22 mouse cellular contexts compared by ENCODE assay signal in the genomic region with DNA sequence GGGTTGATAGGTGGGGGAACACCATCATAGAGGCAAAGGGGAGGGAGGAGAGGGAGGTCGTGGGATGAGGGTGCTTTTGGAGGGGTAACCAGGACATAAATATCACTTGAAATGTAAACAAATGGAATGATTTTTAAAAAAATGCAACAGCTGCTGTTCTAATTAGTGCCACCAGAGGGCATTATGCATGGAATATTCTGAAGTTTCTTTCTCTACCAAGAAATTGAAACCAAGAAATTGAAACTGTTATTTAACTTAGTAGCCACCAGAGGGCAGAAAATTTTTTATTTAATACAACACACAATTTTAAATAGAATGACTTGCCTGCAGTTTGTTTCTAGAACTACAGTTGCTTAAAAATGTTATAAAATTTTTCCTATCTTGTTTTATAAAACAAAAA.
DNase-seq lines count a peak whose midpoint lies in the region; ATAC-seq and TF ChIP-seq lines count a peak whose summit lies in the region.
"Had no signal": no experiment of that assay in that cellular context is flagged by ENCODE, and none has a peak within 500 bp of the region (broad histone marks: within the 10 kb centered on the region; RNA-seq: fewer than 3 reads in every experiment).

No protein-coding gene starts in this region.

- WGBS in hindbrain, embryonic 11.5 days: 30% methylated on average over 1 of the region's 1 CpGs
- WGBS in hindbrain, embryonic 10.5 days: 41% methylated on average over 1 of the region's 1 CpGs
- 13% methylated on average over 1 of the region's 1 CpGs for WGBS in liver, postnatal 0 days (ENCODE audit: insufficient replicate concordance)
- WGBS in liver, embryonic 12.5 days (ENCODE audit: insufficient replicate concordance): 5% methylated on average over 1 of the region's 1 CpGs

- H3K27me3 ChIP-seq in hindbrain, embryonic 11.5 days (ENCODE audit: control insufficient read depth, insufficient read depth, low read length): no peaks in the 10 kb centered on the region
- no peaks in the 10 kb centered on the region for H3K27me3 ChIP-seq in hindbrain, embryonic 10.5 days (ENCODE audit: insufficient read depth, poor library complexity, severe bottlenecking)
- no peaks in the 10 kb centered on the region for H3K27me3 ChIP-seq in liver, postnatal 0 days (ENCODE audit: insufficient read depth, low read length)
- H3K27me3 ChIP-seq in liver, embryonic 12.5 days (replicated peaks): no peaks in the 10 kb centered on the region
- no peaks in the 10 kb centered on the region for H3K27me3 ChIP-seq in MEL (ENCODE audit: control insufficient read depth in 1 of 2, insufficient read depth in 2 of 2, low read length in 2 of 2)
- H3K27me3 ChIP-seq: embryonic facial prominence, embryonic 12.5 days; liver, embryonic 15.5 days; neural tube, embryonic 13.5 days; stomach, embryonic 15.5 days had no signal

- H3K36me3 ChIP-seq in hindbrain, embryonic 11.5 days (ENCODE audit: control insufficient read depth, insufficient read depth, low read length): no peaks in the 10 kb centered on the region
- no peaks in the 10 kb centered on the region for H3K36me3 ChIP-seq in hindbrain, embryonic 10.5 days
- H3K36me3 ChIP-seq in liver, postnatal 0 days (replicated peaks; ENCODE audit: insufficient read depth, low read length): no peaks in the 10 kb centered on the region
- H3K36me3 ChIP-seq in liver, embryonic 12.5 days: no peaks in the 10 kb centered on the region
- H3K36me3 ChIP-seq in MEL (ENCODE audit: control insufficient read depth in 1 of 2, insufficient read depth in 2 of 2, low read length in 2 of 2): peaks cover 0 to 2% of the 10 kb centered on the region in 2 experiments; a peak in 1 of 4 replicates
- H3K36me3 ChIP-seq: embryonic facial prominence, embryonic 12.5 days; liver, embryonic 15.5 days; neural tube, embryonic 13.5 days; stomach, embryonic 15.5 days had no signal

- no peak for TF ChIP-seq POLR2A in MEL (IDR thresholded peaks at IDR 0.05; ENCODE audit: control insufficient read depth in 1 of 2, insufficient read depth in 1 of 2, low read depth in 1 of 2, low read length in 2 of 2, poor library complexity in 1 of 2)

- H3K9me3 ChIP-seq in hindbrain, embryonic 11.5 days (ENCODE audit: control insufficient read depth, low read length): no peaks in the 10 kb centered on the region
- peaks cover 41% of the 10 kb centered on the region for H3K9me3 ChIP-seq in hindbrain, embryonic 10.5 days
- H3K9me3 ChIP-seq in liver, postnatal 0 days (ENCODE audit: low read length): no peaks in the 10 kb centered on the region
- 0 out of 2 replicates have a peak, but pooled peaks cover 7% of the 10 kb centered on the region for H3K9me3 ChIP-seq in liver, embryonic 12.5 days (replicated peaks)
- H3K9me3 ChIP-seq in MEL (replicated peaks; ENCODE audit: insufficient read depth, low read length): no peaks in the 10 kb centered on the region
- H3K9me3 ChIP-seq: liver, embryonic 15.5 days; stomach, embryonic 15.5 days had no signal

- no peaks in the 10 kb centered on the region for H3K4me1 ChIP-seq in hindbrain, embryonic 11.5 days (replicated peaks; ENCODE audit: control insufficient read depth, insufficient read depth, low read length)
- H3K4me1 ChIP-seq in hindbrain, embryonic 10.5 days (replicated peaks): no peaks in the 10 kb centered on the region
- H3K4me1 ChIP-seq in liver, postnatal 0 days (ENCODE audit: insufficient read depth): no peaks in the 10 kb centered on the region
- no peaks in the 10 kb centered on the region for H3K4me1 ChIP-seq in liver, embryonic 12.5 days
- H3K4me1 ChIP-seq in MEL (ENCODE audit: control insufficient read depth in 1 of 2, insufficient read depth in 2 of 2, low read length in 2 of 2): no peaks in the 10 kb centered on the region
- H3K4me1 ChIP-seq: embryonic facial prominence, embryonic 12.5 days; liver, embryonic 15.5 days; neural tube, embryonic 13.5 days; stomach, embryonic 15.5 days had no signal

- no peak overlapping the region for H3K4me2 ChIP-seq in hindbrain, embryonic 11.5 days (replicated peaks; ENCODE audit: low read depth, low read length)
- H3K4me2 ChIP-seq in liver, postnatal 0 days (ENCODE audit: low read depth, low read length): no peak overlapping the region
- no peak overlapping the region for H3K4me2 ChIP-seq in liver, embryonic 12.5 days
- H3K4me2 ChIP-seq: embryonic facial prominence, embryonic 12.5 days; heart, embryonic 11.5 days; liver, embryonic 15.5 days; neural tube, embryonic 13.5 days; stomach, embryonic 15.5 days had no signal

- TF ChIP-seq EP300 in liver, postnatal 0 days (IDR thresholded peaks at IDR 0.05; ENCODE audit: low read depth): no peak
- TF ChIP-seq EP300 in MEL (IDR thresholded peaks at IDR 0.05; ENCODE audit: low read depth in 1 of 2, low read length in 2 of 2): no peak

- DNase-seq in hindbrain, embryonic 11.5 days (ENCODE audit: low spot score): peak; percentile 1
- no peak for DNase-seq in hindbrain, embryonic 10.5 days (ENCODE audit: low spot score)
- no peak for DNase-seq in liver, postnatal 0 days
- DNase-seq in MEL (ENCODE audit: low read depth, low spot score): peak; percentile 46
- no peak for DNase-seq in cerebellum, adult 11-12 months
- DNase-seq: adrenal gland, postnatal 14 days; cerebellum, adult 9-11 months; gastrocnemius, postnatal 25 days; heart, postnatal 36 days; kidney, postnatal 14 days; lung, postnatal 36 days; spleen, adult 18-20 months had no signal

- H3K9ac ChIP-seq in hindbrain, embryonic 11.5 days (ENCODE audit: low read depth, low read length): no peak overlapping the region
- H3K9ac ChIP-seq in liver, postnatal 0 days (replicated peaks): no peak overlapping the region
- no peak overlapping the region for H3K9ac ChIP-seq in liver, embryonic 12.5 days
- no peak overlapping the region for H3K9ac ChIP-seq in MEL (ENCODE audit: control insufficient read depth, low read depth, low read length, poor library complexity, severe bottlenecking)
- H3K9ac ChIP-seq: embryonic facial prominence, embryonic 12.5 days; liver, embryonic 15.5 days; neural tube, embryonic 13.5 days; stomach, embryonic 15.5 days had no signal

- TF ChIP-seq CTCF in liver, postnatal 0 days (IDR thresholded peaks at IDR 0.05; ENCODE audit: low read depth): peak; percentile 18; the same call in 1 of the 2 replicates
- TF ChIP-seq CTCF in MEL (IDR thresholded peaks at IDR 0.05 in 2 of 3, conservative IDR thresholded peaks at IDR 0.05 in 1 of 3; ENCODE audit: control insufficient read depth in 1 of 3, insufficient read depth in 1 of 3, low read depth in 2 of 3, low read length in 3 of 3, poor library complexity in 1 of 3, severe bottlenecking in 1 of 3): peak in 2 of 3 experiments; percentile 37 to 66; a peak in 4 of 6 replicates

- ATAC-seq in hindbrain, embryonic 11.5 days (ENCODE audit: low FRiP score): no peak
- no peak for ATAC-seq in liver, postnatal 0 days
- no peak for ATAC-seq in liver, embryonic 12.5 days
- ATAC-seq in common myeloid progenitor, adult 5-6 weeks (replicated peaks; ENCODE audit: low read depth, poor library complexity, severe bottlenecking): 0 out of 2 replicates have a peak, but pooled peaks have one; percentile 52
- no peak for ATAC-seq in erythroblast, adult 5-6 weeks (replicated peaks; ENCODE audit: low FRiP score, poor library complexity, severe bottlenecking)
- ATAC-seq: inflammation-experienced regulatory T-cells, adult 6 months; midbrain, embryonic 16.5 days had no signal

- H3K4me3 ChIP-seq in hindbrain, embryonic 11.5 days (ENCODE audit: low read depth, low read length): no peak overlapping the region
- H3K4me3 ChIP-seq in hindbrain, embryonic 10.5 days: no peak overlapping the region
- H3K4me3 ChIP-seq in liver, postnatal 0 days (ENCODE audit: low read depth, low read length): no peak overlapping the region
- no peak overlapping the region for H3K4me3 ChIP-seq in liver, embryonic 12.5 days
- H3K4me3 ChIP-seq in MEL (ENCODE audit: control insufficient read depth in 1 of 2, insufficient read depth in 1 of 2, low read depth in 2 of 2, low read length in 2 of 2): no peak overlapping the region
- H3K4me3 ChIP-seq: embryonic facial prominence, embryonic 12.5 days; liver, embryonic 15.5 days; neural tube, embryonic 13.5 days; stomach, embryonic 15.5 days had no signal

- peak; percentile 19 for TF ChIP-seq RAD21 in MEL (IDR thresholded peaks at IDR 0.05; ENCODE audit: low read depth, low read length)

- no peak overlapping the region for H3K27ac ChIP-seq in hindbrain, embryonic 11.5 days (ENCODE audit: low read depth, low read length)
- H3K27ac ChIP-seq in hindbrain, embryonic 10.5 days: no peak overlapping the region
- H3K27ac ChIP-seq in liver, postnatal 0 days (ENCODE audit: low read depth): no peak overlapping the region
- no peak overlapping the region for H3K27ac ChIP-seq in liver, embryonic 12.5 days
- H3K27ac ChIP-seq in MEL (ENCODE audit: control insufficient read depth, low read depth, low read length): no peak overlapping the region
- H3K27ac ChIP-seq: embryonic facial prominence, embryonic 12.5 days; liver, embryonic 15.5 days; neural tube, embryonic 13.5 days; stomach, embryonic 15.5 days had no signal

- H3K79me2 ChIP-seq in MEL (ENCODE audit: control insufficient read depth, insufficient read depth, low read length, poor library complexity): no peaks in the 10 kb centered on the region

TF ChIP-seq in MEL, 35 proteins besides CTCF, POLR2A, EP300 and RAD21:
- no peak for TF ChIP-seq ZC3H11A (IDR thresholded peaks at IDR 0.05; ENCODE audit: low read depth, low read length)
- TF ChIP-seq ZMIZ1 (IDR thresholded peaks at IDR 0.05; ENCODE audit: low read depth, low read length): no peak
- TF ChIP-seq SMC3 (IDR thresholded peaks at IDR 0.05; ENCODE audit: low read depth, low read length): peak; percentile 42
- TF ChIP-seq TCF12 (IDR thresholded peaks at IDR 0.05; ENCODE audit: low read depth, low read length): no peak
- TF ChIP-seq POLR2AphosphoS2 (IDR thresholded peaks at IDR 0.05; ENCODE audit: low read length): no peak
- no peak for TF ChIP-seq MEF2A (IDR thresholded peaks at IDR 0.05; ENCODE audit: extremely low read depth, insufficient replicate concordance, low read depth, low read length, poor library complexity, severe bottlenecking)
- no peak for TF ChIP-seq TBP (IDR thresholded peaks at IDR 0.05; ENCODE audit: low read depth, low read length)
- no peak for TF ChIP-seq HCFC1 (IDR thresholded peaks at IDR 0.05; ENCODE audit: low read depth, low read length)
TF ChIP-seq in MEL: peak in this region for 1.

Comparison
In these comparisons a context has a peak if more than half of its experiments do, and no peak if none do; other contexts are left out.
1. DNase-seq: peak in hindbrain, embryonic 11.5 days (single experiment) and MEL (single experiment); none in hindbrain, embryonic 10.5 days (single experiment), liver, postnatal 0 days (single experiment) and cerebellum, adult 11-12 months (single experiment).